Mouse (Mus musculus) heart, embryonic 16.5 days (tissue): ENCODE data around the gene Umad1. TPM values are rescaled to one million over a fixed set of nuclear protein-coding genes. Genes with fewer than 3 reads are reported as not detected.

ENCODE experiments used
- ATAC-seq: fragments of 200-750 bp; cut with Nextera tagmentation; replicated peaks from 2 replicates; pipeline ENCODE4 v1.8.0; 2017; ENCODE audit warnings: moderate number of reproducible peaks; ENCODE audit not compliant: insufficient read depth, low FRiP score; ENCODE audit errors: extremely low read depth
- H3K27ac ChIP-seq: fragments of 300-500 bp; sonication (generic); 2 replicates; pipeline ENCODE4 v1.5.1; 2014; ENCODE audit warnings: mild to moderate bottlenecking, low read length, control low read depth, moderate library complexity
- H3K27me3 ChIP-seq: fragments of 300-500 bp; sonication (generic); 2 replicates; pipeline ENCODE4 v1.6.1; 2014; ENCODE audit warnings: low read length, mixed read lengths; ENCODE audit not compliant: control insufficient read depth, insufficient read depth
- H3K36me3 ChIP-seq: fragments of 300-500 bp; sonication (generic); 2 replicates; pipeline ENCODE4 v1.6.1; 2014; ENCODE audit not compliant: control insufficient read depth, insufficient read depth
- H3K4me1 ChIP-seq: fragments of 300-500 bp; sonication (generic); 2 replicates; pipeline ENCODE4 v1.6.1; 2014; ENCODE audit warnings: low read length, mixed read lengths; ENCODE audit not compliant: control insufficient read depth, insufficient read depth
- H3K4me2 ChIP-seq: fragments of 300-500 bp; sonication (generic); 2 replicates; pipeline ENCODE4 v1.6.1; 2014; ENCODE audit warnings: low read depth, mild to moderate bottlenecking, control low read depth, low read length
- H3K4me3 ChIP-seq: fragments of 300-500 bp; sonication (generic); 2 replicates; pipeline ENCODE4 v1.5.1; 2014; ENCODE audit warnings: mild to moderate bottlenecking, control low read depth, low read length
- H3K9ac ChIP-seq: fragments of 300-500 bp; sonication (generic); 2 replicates; pipeline ENCODE4 v1.6.1; 2014; ENCODE audit warnings: low read length, control low read depth
- H3K9me3 ChIP-seq: fragments of 300-500 bp; sonication (generic); replicated peaks from 2 replicates; pipeline ENCODE4 v1.6.1; 2016; ENCODE audit warnings: low read length; ENCODE audit not compliant: control insufficient read depth
- WGBS: fragments of 180-500 bp; shearing (Covaris S2); extraction: QIAGEN DNeasy Blood & Tissue Kit; methylation state at CpG from one replicate; pipeline ENCODE4 v1.1.7; 2014; 5-methylcytosine and 5-hydroxymethylcytosine counted together
- polyA plus RNA-seq: library from polyadenylated mRNA; unstranded; fragments of >200 nt; fragmentation: Nextera tagmentation; extraction: Ambion mirVana; gene quantifications from 2 replicates; pipeline ENCODE4 v1.2.1, GENCODE M21; 2015

Gene Umad1
- polyA plus RNA-seq, 1 experiment from 2014 or later: 24.5 TPM

- ATAC-seq: no peak
- Histone ChIP-seq H3K9ac (no peak overlapping the region), H3K4me2 (no peak overlapping the region), H3K9me3 (no peaks in the 10 kb centered on the region; the same call in 1 of the 2 replicates), H3K36me3 (no peaks in the 10 kb centered on the region), H3K27ac (no peak overlapping the region), H3K4me1 (peaks cover 5% of the 10 kb centered on the region; the same call in 1 of the 2 replicates), H3K4me3 (no peak overlapping the region), H3K27me3 (no peaks in the 10 kb centered on the region)
- WGBS: 77% methylated on average over 6 of the region's 6 CpGs
Observed at GRCm38 (mm10) chr6:8504521-8505228, 245.6 kb downstream of the Umad1 start.

DNA sequence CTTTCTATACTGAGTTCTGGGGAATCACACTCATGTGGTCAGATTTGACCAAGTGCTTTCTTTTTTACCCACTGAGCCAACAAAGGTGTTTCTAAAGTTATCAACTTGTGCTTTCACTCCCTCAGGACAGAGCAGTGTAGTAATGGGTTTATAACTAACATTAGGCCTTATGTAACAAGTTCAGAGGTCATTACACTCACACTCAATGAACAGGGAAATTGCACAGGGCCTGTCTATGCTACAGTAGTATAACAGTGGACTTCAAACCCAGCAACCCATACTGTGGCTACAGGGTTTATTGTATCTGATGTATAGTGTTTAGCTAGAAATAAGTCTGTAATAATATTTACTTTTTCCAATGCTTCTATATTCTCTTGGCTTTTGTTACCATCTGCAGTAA, 247.5 kb downstream of the Umad1 start:
- Histone ChIP-seq H3K4me2 (no peak overlapping the region), H3K9me3 (no peaks in the 10 kb centered on the region), H3K36me3 (no peaks in the 10 kb centered on the region), H3K4me3 (no peak overlapping the region), H3K27ac (no peak overlapping the region), H3K9ac (no peak overlapping the region), H3K4me1 (peaks cover 5% of the 10 kb centered on the region; the same call in 1 of the 2 replicates), H3K27me3 (no peaks in the 10 kb centered on the region)
- no peak for ATAC-seq

Other genes with a start within 250 kb of the Umad1 start
- gene Col28a1, start 66.7 kb upstream of the Umad1 start, polyA plus RNA-seq: 0.17 and 0.27 TPM in 2 replicates
- gene Mios, start 50.1 kb upstream of the Umad1 start, polyA plus RNA-seq: 15.2 and 16.0 TPM in 2 replicates
- 81.4 and 104 TPM in 2 replicates for gene Rpa3, start 115 bp upstream of the Umad1 start, polyA plus RNA-seq
- gene Gm45062, start 162 bp downstream of the Umad1 start, polyA plus RNA-seq: 6.6 and 9.1 TPM in 2 replicates